Mouse (Mus musculus): ENCODE results near the gene Homer1. TPM values are rescaled to one million over a fixed set of nuclear protein-coding genes. Genes with fewer than 3 reads are reported as not detected.

Gene Homer1
- total RNA-seq (2015; ENCODE audit: low replicate concordance): 4.2 and 9.4 TPM in 2 replicates
- total RNA-seq (2017; ENCODE audit: low replicate concordance): 8.5 and 8.7 TPM in 2 replicates

GRCm38 (mm10) chr13:93299316-93299715 lies at the start of gene Homer1:
Gene Homer1, plus strand, starts transcription at chr13:93299635.
- no peak for ATAC-seq (replicated peaks; ENCODE audit: low FRiP score, poor library complexity, severe bottlenecking)

- no peak for ATAC-seq (replicated peaks; ENCODE audit: low FRiP score, poor library complexity, severe bottlenecking)
These were observed 47.7 kb upstream of the Homer1 start for GRCm38 (mm10) chr13:93251732-93252131.

- no peak for ATAC-seq (replicated peaks; ENCODE audit: low FRiP score, poor library complexity, severe bottlenecking)
These were observed 47.3 kb upstream of the Homer1 start for GRCm38 (mm10) chr13:93252175-93252574.

GRCm38 (mm10) chr13:93252941-93253340 lies 46.5 kb upstream of the Homer1 start:
- ATAC-seq (replicated peaks; ENCODE audit: low FRiP score, poor library complexity, severe bottlenecking): no peak

GRCm38 (mm10) chr13:93267151-93267550 lies 32.3 kb upstream of the Homer1 start:
- no peak for ATAC-seq (replicated peaks; ENCODE audit: low FRiP score, poor library complexity, severe bottlenecking)

GRCm38 (mm10) chr13:93300581-93300980 lies 1.1 kb downstream of the Homer1 start:
- ATAC-seq (replicated peaks; ENCODE audit: low FRiP score, poor library complexity, severe bottlenecking): no peak

- ATAC-seq (replicated peaks; ENCODE audit: low FRiP score, poor library complexity, severe bottlenecking): no peak
These were observed 1.6 kb downstream of the Homer1 start for GRCm38 (mm10) chr13:93301060-93301459.

GRCm38 (mm10) chr13:93302846-93303562 lies 3.6 kb downstream of the Homer1 start:
- peak; percentile 42; the same call in 1 of the 2 replicates for ATAC-seq (replicated peaks; ENCODE audit: low FRiP score, poor library complexity, severe bottlenecking)

GRCm38 (mm10) chr13:93303563-93304250 lies 4.3 kb downstream of the Homer1 start:
- peak; percentile 93 for ATAC-seq (replicated peaks; ENCODE audit: low FRiP score, poor library complexity, severe bottlenecking)

GRCm38 (mm10) chr13:93304251-93305001 lies 5.0 kb downstream of the Homer1 start:
- peak; percentile 23 for ATAC-seq (replicated peaks; ENCODE audit: low FRiP score, poor library complexity, severe bottlenecking)

GRCm38 (mm10) chr13:93305149-93305548 lies 5.7 kb downstream of the Homer1 start:
- no peak for ATAC-seq (replicated peaks; ENCODE audit: low FRiP score, poor library complexity, severe bottlenecking)

- ATAC-seq (replicated peaks; ENCODE audit: low FRiP score, poor library complexity, severe bottlenecking): no peak
These were observed 6.2 kb downstream of the Homer1 start for GRCm38 (mm10) chr13:93305636-93306035.

GRCm38 (mm10) chr13:93306545-93306944 lies 7.1 kb downstream of the Homer1 start:
- no peak for ATAC-seq (replicated peaks; ENCODE audit: low FRiP score, poor library complexity, severe bottlenecking)

- ATAC-seq (replicated peaks; ENCODE audit: low FRiP score, poor library complexity, severe bottlenecking): no peak
These were observed 8.3 kb downstream of the Homer1 start for GRCm38 (mm10) chr13:93307700-93308099.

- no peak for ATAC-seq (replicated peaks; ENCODE audit: low FRiP score, poor library complexity, severe bottlenecking)
These were observed 9.9 kb downstream of the Homer1 start for GRCm38 (mm10) chr13:93309295-93309694.

GRCm38 (mm10) chr13:93312518-93312917 lies 13.1 kb downstream of the Homer1 start:
- ATAC-seq (replicated peaks; ENCODE audit: low FRiP score, poor library complexity, severe bottlenecking): no peak

- ATAC-seq (replicated peaks; ENCODE audit: low FRiP score, poor library complexity, severe bottlenecking): no peak
These were observed 14.9 kb downstream of the Homer1 start for GRCm38 (mm10) chr13:93314322-93314721.

- ATAC-seq (replicated peaks; ENCODE audit: low FRiP score, poor library complexity, severe bottlenecking): no peak
These were observed 20.7 kb downstream of the Homer1 start for GRCm38 (mm10) chr13:93320089-93320488.

- ATAC-seq (replicated peaks; ENCODE audit: low FRiP score, poor library complexity, severe bottlenecking): no peak
These were observed 26.9 kb downstream of the Homer1 start for GRCm38 (mm10) chr13:93326326-93326725.

GRCm38 (mm10) chr13:93331721-93332120 lies 32.3 kb downstream of the Homer1 start:
- ATAC-seq (replicated peaks; ENCODE audit: low FRiP score, poor library complexity, severe bottlenecking): no peak
